Mouse (Mus musculus) intestine, embryonic 16.5 days (tissue): ENCODE measurements around the gene Ceacam5. TPM values are rescaled to one million over a fixed set of nuclear protein-coding genes. Genes with fewer than 3 reads are reported as not detected.

Experiments used
- ATAC-seq: fragments of 200-750 bp; cut with Nextera tagmentation; 2 replicates; pipeline ENCODE4 v1.8.0; 2017; ENCODE audit warnings: moderate TSS enrichment, moderate library complexity
- H3K27ac ChIP-seq: fragments of 300-500 bp; sonication (generic); 2 replicates; pipeline ENCODE4 v1.5.1; 2014; ENCODE audit warnings: mild to moderate bottlenecking, low read length
- H3K27me3 ChIP-seq: fragments of 300-500 bp; sonication (generic); replicated peaks from 2 replicates; pipeline ENCODE4 v1.6.1; 2014; ENCODE audit warnings: low read length, control low read depth, mixed read lengths; ENCODE audit not compliant: control insufficient read depth, insufficient read depth
- H3K36me3 ChIP-seq: fragments of 300-500 bp; sonication (generic); 2 replicates; pipeline ENCODE4 v1.6.1; 2014; ENCODE audit warnings: low read length, control low read depth; ENCODE audit not compliant: control insufficient read depth, insufficient read depth
- H3K4me1 ChIP-seq: fragments of 300-500 bp; sonication (generic); 2 replicates; pipeline ENCODE4 v1.6.1; 2014; ENCODE audit warnings: low read length, control low read depth, mixed read lengths; ENCODE audit not compliant: control insufficient read depth, insufficient read depth
- H3K4me2 ChIP-seq: fragments of 300-500 bp; sonication (generic); 2 replicates; pipeline ENCODE4 v1.6.1; 2014; ENCODE audit warnings: low read depth, low read length, control low read depth
- H3K4me3 ChIP-seq: fragments of 300-500 bp; sonication (generic); 2 replicates; pipeline ENCODE4 v1.5.1; 2014; ENCODE audit warnings: mild to moderate bottlenecking, low read length
- H3K9ac ChIP-seq: fragments of 300-500 bp; sonication (generic); 2 replicates; pipeline ENCODE4 v1.6.1; 2014; ENCODE audit warnings: low read depth, low read length
- H3K9me3 ChIP-seq: fragments of 300-500 bp; sonication (generic); 2 replicates; pipeline ENCODE4 v1.6.1; 2016; ENCODE audit warnings: low read length, control low read depth; ENCODE audit not compliant: control insufficient read depth
- WGBS: fragments of 180-500 bp; shearing (Covaris S2); extraction: QIAGEN DNeasy Blood & Tissue Kit; methylation state at CpG from one replicate; pipeline ENCODE4 v1.1.7; 2014; 5-methylcytosine and 5-hydroxymethylcytosine counted together
- polyA plus RNA-seq: library from polyadenylated mRNA; unstranded; fragments of >200 nt; fragmentation: Nextera tagmentation; extraction: Ambion mirVana; gene quantifications from 2 replicates; pipeline ENCODE4 v1.2.1, GENCODE M21; 2015

Gene Ceacam5
- polyA plus RNA-seq: not detected in 2 replicates

- no peaks in the 10 kb centered on the region for H3K27me3 ChIP-seq
- H3K9ac ChIP-seq: no peak within 1 kb of the TSS
- 0 out of 2 replicates have a peak, but pooled peaks cover 10% of the 10 kb centered on the region for H3K9me3 ChIP-seq
- ATAC-seq: no peak
- no peak within 1 kb of the TSS for H3K27ac ChIP-seq
- no peaks in the 10 kb centered on the region for H3K36me3 ChIP-seq
- no peak within 1 kb of the TSS for H3K4me3 ChIP-seq
- H3K4me2 ChIP-seq: no peak within 1 kb of the TSS
- H3K4me1 ChIP-seq: no peaks in the 10 kb centered on the region
- WGBS: 53% methylated on average over 1 of the region's 1 CpGs
Observed at GRCm38 (mm10) chr7:17712938-17713337, at the start of gene Ceacam5. TSS of gene Ceacam5 (plus strand) at chr7:17713238.

Other genes starting within 250 kb of the Ceacam5 start
- gene Ceacam14, start 99.4 kb downstream of the Ceacam5 start, polyA plus RNA-seq: not detected in 2 replicates
- not detected in 2 replicates for gene Gm5155, start 158.5 kb downstream of the Ceacam5 start, polyA plus RNA-seq